Mouse (Mus musculus) retina, adult 2 months (tissue): ENCODE results near the gene Elovl2.
A peak's percentile ranks its signal among the peaks of the same experiment; 100 is the strongest.

Source experiments
- DNase-seq: peaks from one replicate; pipeline ENCODE4 v3.0.0-alpha.2; 2012; ENCODE audit warnings: low read depth, low spot score

The Elovl2 gene

DNA sequence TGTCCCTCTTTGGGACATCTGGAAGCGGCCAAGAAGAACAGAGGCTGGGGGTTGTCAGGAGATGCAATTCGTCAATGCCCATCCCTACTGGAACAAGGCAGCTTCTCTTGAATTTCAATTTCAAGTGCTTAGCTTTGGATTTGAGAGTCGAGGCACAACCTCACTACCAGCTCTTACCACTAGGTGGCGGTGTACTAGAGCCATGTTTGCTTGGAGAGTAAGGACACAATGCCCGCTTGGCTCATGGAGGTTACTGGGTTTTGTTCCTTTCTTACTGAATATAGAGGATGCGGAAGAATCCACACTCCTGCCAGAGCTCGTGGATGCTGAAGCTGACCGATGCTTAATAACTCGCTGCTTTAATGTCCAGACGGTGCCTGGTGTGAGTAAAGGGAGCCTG is 73.9 kb downstream of the Elovl2 start:
- DNase-seq, result peak; percentile 60

DNA sequence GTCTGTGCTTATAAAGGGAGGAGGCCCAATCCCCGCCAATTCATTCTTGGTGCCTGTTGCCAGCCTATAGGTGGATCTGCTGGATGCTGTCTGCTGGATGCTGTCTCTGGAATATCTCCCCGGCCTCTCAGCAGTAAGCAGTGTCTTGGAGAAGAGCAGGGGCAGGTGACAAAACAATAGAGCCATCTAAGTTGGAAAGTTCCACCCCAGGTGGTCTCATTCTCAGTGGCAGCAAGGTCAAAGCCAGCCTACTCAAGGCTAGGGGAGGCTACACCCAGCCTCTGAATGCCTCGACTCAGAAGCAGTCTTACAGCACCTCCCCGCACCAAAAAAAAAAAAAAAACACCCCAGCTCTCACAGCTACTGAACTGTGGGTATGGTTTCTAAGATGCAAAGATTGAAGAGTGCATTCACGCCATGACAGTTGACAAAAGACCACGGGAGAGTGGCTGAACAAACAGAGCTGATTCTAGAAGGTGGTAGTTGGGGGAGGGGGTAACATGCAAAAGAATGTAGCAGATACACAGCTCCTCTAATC is 74.7 kb downstream of the Elovl2 start:
- DNase-seq, result no peak

DNA sequence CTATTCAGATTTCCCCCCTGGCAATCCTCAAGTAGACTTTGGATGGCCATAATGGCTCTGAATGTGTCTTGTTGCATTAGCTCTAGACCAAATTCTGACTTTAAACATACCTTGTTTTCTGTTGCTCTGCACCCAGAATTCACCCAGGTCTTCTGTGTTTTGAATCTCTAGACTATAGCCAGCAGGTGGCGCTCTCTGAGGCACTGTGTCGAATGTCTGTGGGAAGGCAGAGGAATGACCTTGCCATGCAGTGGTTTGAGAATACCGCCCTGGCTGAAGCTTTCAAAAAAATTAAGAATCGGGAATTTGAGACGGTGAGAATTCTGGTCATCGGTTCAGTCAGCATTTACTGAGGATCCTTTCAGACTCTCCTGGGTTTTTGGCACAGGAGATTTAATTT is 85.3 kb downstream of the Elovl2 start:
- peak; percentile 67 for DNase-seq
